Mouse (Mus musculus): ENCODE data around the gene D230025D16Rik.
A peak's percentile ranks its signal among the peaks of the same experiment; 100 is the strongest.

Gene D230025D16Rik

DNA sequence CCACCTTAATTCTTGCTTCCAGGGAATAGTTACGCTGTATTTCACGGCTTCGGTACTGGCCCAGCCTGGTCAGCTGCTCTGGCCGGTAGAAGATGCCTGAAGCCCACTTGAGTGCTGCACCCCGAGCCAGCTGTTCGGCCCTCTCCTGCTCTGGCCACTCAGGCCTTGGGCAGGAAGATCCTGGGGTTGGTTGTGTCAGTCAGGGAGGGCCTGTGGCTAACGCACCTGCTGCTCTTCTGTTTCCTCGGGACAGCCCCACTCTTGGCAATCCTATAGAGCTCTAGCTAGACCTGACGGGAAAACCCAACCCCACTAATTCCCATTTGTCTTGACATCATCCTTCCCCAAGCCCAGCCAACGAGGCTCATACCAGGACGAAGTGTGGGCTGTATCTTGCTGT lies 70.3 kb downstream of the D230025D16Rik start:
- no peak for DNase-seq

DNA sequence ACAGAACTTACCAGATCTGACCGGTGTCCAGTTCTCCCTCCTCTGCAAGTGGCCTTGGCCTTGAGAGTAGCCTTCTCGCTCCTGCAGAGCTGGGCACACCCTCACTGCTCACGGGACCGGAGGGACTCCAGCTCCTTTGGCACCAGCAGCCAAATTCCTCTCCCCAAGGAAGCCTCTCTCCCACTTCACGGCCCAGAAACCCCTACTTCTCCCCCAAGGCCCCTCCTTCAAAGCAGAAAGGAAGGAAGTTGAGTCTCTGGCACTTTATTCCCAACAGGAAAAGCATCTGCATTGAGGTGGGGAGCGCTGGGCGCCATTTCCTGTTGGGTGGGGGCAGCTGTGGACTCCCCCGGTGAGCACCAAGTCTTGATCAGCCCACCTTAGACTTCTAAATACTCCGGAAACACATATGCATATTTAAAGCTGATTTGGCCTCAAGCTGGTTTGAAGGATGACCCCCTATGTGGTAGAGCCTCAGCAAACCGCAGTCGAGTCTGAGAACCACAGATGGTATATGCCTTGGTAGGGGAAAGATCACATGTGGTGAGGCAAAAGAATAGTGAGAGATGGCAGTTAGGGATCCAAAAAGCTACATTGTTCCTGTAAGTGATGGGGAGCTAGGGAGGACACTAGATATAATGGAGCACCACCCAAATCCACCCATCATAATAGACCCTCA lies 71.1 kb downstream of the D230025D16Rik start, which contains the start of gene Exoc3l:
TSS of gene Exoc3l (minus strand) at position 207 of the 679 bp plus-strand sequence.
- DNase-seq = peak; percentile 35 to 72

DNA sequence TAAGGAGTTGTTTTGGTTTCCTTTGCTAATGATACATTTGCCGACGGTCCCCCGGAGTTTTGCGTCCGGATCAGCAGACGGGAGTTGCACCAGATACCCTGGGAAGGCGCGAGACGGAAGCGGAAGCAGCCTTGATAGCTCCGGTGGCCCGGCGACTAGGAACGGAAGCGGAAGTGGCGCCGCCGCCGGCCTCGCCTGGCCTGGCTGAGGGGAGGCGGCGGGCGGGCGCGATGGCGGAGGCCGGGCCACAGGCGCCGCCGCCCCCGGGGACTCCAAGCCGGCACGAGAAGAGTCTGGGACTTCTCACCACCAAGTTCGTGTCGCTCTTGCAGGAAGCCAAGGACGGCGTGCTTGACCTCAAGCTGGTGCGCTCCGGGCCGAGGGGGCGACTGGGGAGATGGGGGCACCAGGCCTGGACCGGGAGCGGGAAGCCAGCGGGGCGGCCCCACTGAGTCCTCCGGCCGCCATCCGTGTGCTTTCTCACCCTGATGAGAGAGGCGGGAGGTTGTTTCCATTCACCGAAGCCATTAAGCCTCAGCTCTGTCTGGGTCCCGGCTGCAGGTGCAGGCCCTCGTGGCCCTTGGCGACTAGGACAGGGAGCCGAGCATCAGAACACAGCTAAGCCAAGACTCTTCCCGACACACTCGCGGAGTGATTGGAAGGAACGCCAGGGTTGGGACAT lies 72.7 kb downstream of the D230025D16Rik start, which contains the start of gene E2f4:
TSS of gene E2f4 (plus strand) at position 153 of the 682 bp plus-strand sequence.
- peak; percentile 95 to 97 for DNase-seq

DNA sequence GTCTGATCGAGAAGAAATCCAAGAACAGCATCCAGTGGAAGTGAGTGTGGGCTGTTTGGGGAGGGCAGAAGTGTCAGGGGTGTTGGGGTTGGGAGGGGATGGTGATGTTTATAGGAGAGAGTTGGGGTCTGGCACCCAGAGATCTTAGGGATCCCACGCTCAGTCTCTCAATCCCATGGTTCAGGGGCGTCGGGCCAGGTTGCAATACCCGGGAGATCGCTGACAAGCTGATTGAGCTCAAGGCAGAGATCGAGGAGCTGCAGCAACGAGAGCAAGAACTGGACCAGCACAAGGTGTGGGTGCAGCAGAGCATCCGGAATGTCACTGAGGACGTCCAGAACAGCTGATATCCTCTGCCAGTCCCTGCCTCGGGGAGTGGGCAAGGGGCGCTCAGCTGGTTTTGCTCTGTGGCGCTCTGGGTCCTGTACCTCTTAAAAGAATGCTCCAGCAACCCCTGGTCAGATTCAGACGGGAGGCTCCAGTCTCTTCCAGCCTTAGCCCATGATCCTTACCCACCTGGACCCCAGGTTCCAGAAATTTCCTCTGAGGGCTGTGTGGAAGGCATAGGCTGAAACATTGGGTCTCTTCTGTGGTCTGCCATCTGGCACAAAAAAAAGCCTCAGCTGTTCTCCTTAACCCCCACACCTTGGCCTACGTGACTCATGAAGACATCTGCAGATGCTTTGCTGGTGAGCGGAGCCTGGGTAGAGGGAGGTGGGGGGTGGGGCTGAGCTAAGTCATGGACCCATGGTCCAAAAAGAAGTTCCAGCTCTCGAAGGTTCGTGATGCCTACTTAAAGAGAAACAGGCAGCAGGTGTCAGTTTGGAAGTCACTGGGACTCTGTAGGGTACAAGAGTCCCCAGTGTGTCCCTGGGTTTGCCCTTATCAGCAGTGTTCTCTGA lies 73.7 kb downstream of the D230025D16Rik start:
- peak in 1 of 2 experiments; percentile 33 for DNase-seq

- peak in 1 of 2 experiments; percentile 46 for DNase-seq
Measured at GRCm38 (mm10) chr8:105299962-105300361, 75.0 kb downstream of the D230025D16Rik start.

Data from kidney, postnatal 25 days (tissue).